Mouse (Mus musculus): ENCODE data around the gene Ccdc188. TPM values are rescaled to one million over a fixed set of nuclear protein-coding genes. Genes with fewer than 3 reads are reported as not detected.

Gene Ccdc188
- polyA plus RNA-seq (2017; shearing (Covaris generic)) = not detected

GRCm38 (mm10) chr16:18217579-18217978, at the start of gene Ccdc188:
Gene Ccdc188 (plus strand): TSS chr16:18217879.

GRCm38 (mm10) chr16:18234671-18235388, 17.2 kb downstream of the Ccdc188 start, which contains the start of gene Zdhhc8:
Gene Zdhhc8 (minus strand): TSS chr16:18235136.

GRCm38 (mm10) chr16:18248433-18249363, 31.0 kb downstream of the Ccdc188 start, which contains the start of the genes Trmt2a and Ranbp1:
Gene Trmt2a (plus strand): TSS chr16:18248679.
Gene Ranbp1 (minus strand): TSS chr16:18248732.

GRCm38 (mm10) chr16:18258221-18258620, 40.5 kb downstream of the Ccdc188 start, which contains the start of gene Gm49776:
Gene Gm49776 (minus strand): TSS chr16:18258321.

Other genes starting within 250 kb of the Ccdc188 start
- gene Vpreb2, start 237.5 kb upstream of the Ccdc188 start, polyA plus RNA-seq (2017; shearing (Covaris generic)) = not detected
- 8.4 TPM for gene Dgcr6, start 165.0 kb upstream of the Ccdc188 start, polyA plus RNA-seq (2017; shearing (Covaris generic))
- 0.40 TPM for gene Prodh, start 127.7 kb upstream of the Ccdc188 start, polyA plus RNA-seq (2017; shearing (Covaris generic))
- not detected for gene Rtn4r, start 90.2 kb upstream of the Ccdc188 start, polyA plus RNA-seq (2017; shearing (Covaris generic))
- gene Zdhhc8, start 17.3 kb downstream of the Ccdc188 start, polyA plus RNA-seq (2017; shearing (Covaris generic)) = 8.7 TPM
- 94.7 TPM for gene Trmt2a, start 30.8 kb downstream of the Ccdc188 start, polyA plus RNA-seq (2017; shearing (Covaris generic))
- 159 TPM for gene Ranbp1, start 30.9 kb downstream of the Ccdc188 start, polyA plus RNA-seq (2017; shearing (Covaris generic))
- gene Gm49776, start 40.4 kb downstream of the Ccdc188 start, polyA plus RNA-seq (2017; shearing (Covaris generic)) = not detected
- 11.0 TPM for gene Dgcr8, start 71.4 kb downstream of the Ccdc188 start, polyA plus RNA-seq (2017; shearing (Covaris generic))
- 29.3 TPM for gene Tango2, start 130.2 kb downstream of the Ccdc188 start, polyA plus RNA-seq (2017; shearing (Covaris generic))
- gene Arvcf, start 130.3 kb downstream of the Ccdc188 start, polyA plus RNA-seq (2017; shearing (Covaris generic)) = 1.4 TPM
- 24.8 TPM for gene Txnrd2, start 208.5 kb downstream of the Ccdc188 start, polyA plus RNA-seq (2017; shearing (Covaris generic))
- 19.1 TPM for gene Comt, start 209.0 kb downstream of the Ccdc188 start, polyA plus RNA-seq (2017; shearing (Covaris generic))

Data from effector memory CD4-positive, alpha-beta T cell, adult 5 months (primary cell).